ENCODE assay signal across 12 mouse cellular contexts in the genomic region with DNA sequence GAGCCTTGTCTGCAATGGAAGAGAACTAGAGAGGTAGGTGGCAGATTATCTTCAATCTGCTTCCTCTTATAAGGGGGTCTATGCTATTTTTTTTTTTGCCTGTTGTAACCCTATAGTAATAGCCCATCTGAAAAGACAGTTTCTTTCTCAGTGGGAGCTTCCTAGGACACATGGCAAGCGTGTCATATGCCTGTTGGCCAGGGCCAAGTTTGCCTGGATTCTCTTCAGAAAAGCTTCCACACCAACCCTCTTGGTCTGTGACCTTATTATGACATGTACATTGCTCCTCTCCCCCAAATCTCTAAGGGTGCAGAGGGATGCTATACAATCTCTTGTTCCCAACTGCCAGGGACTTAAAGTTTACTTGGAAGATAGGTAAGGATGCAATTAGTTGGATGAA.
"Had no signal": no experiment of that assay in that cellular context is flagged by ENCODE, and none has a peak within 500 bp of the region (broad histone marks: within the 10 kb centered on the region; RNA-seq: fewer than 3 reads in every experiment).

No protein-coding gene starts in this region.

- DNase-seq: kidney, postnatal 10 days; kidney, postnatal 36 days; liver; lung, adult 18-20 months; lung, postnatal 10 days; lung, postnatal 36 days; retina, postnatal 1 day; thymus, adult 18-20 months; thymus, postnatal 36 days had no signal

- ATAC-seq: liver, embryonic 12.5 days; midbrain, embryonic 13.5 days; midbrain, embryonic 16.5 days had no signal
